Mouse (Mus musculus) heart, embryonic 16.5 days (tissue): Measurements from ENCODE around the gene Akap8l. TPM values are rescaled to one million over a fixed set of nuclear protein-coding genes. Genes with fewer than 3 reads are reported as not detected.

Source experiments
- ATAC-seq: fragments of 200-750 bp; cut with Nextera tagmentation; replicated peaks from 2 replicates; pipeline ENCODE4 v1.8.0; 2017; ENCODE audit warnings: moderate number of reproducible peaks; ENCODE audit not compliant: insufficient read depth, low FRiP score; ENCODE audit errors: extremely low read depth
- H3K27ac ChIP-seq: fragments of 300-500 bp; sonication (generic); 2 replicates; pipeline ENCODE4 v1.5.1; 2014; ENCODE audit warnings: mild to moderate bottlenecking, low read length, control low read depth, moderate library complexity
- H3K27me3 ChIP-seq: fragments of 300-500 bp; sonication (generic); 2 replicates; pipeline ENCODE4 v1.6.1; 2014; ENCODE audit warnings: low read length, mixed read lengths; ENCODE audit not compliant: control insufficient read depth, insufficient read depth
- H3K36me3 ChIP-seq: fragments of 300-500 bp; sonication (generic); 2 replicates; pipeline ENCODE4 v1.6.1; 2014; ENCODE audit not compliant: control insufficient read depth, insufficient read depth
- H3K4me1 ChIP-seq: fragments of 300-500 bp; sonication (generic); 2 replicates; pipeline ENCODE4 v1.6.1; 2014; ENCODE audit warnings: low read length, mixed read lengths; ENCODE audit not compliant: control insufficient read depth, insufficient read depth
- H3K4me2 ChIP-seq: fragments of 300-500 bp; sonication (generic); 2 replicates; pipeline ENCODE4 v1.6.1; 2014; ENCODE audit warnings: low read depth, mild to moderate bottlenecking, control low read depth, low read length
- H3K4me3 ChIP-seq: fragments of 300-500 bp; sonication (generic); 2 replicates; pipeline ENCODE4 v1.5.1; 2014; ENCODE audit warnings: mild to moderate bottlenecking, control low read depth, low read length
- H3K9ac ChIP-seq: fragments of 300-500 bp; sonication (generic); 2 replicates; pipeline ENCODE4 v1.6.1; 2014; ENCODE audit warnings: low read length, control low read depth
- H3K9me3 ChIP-seq: fragments of 300-500 bp; sonication (generic); replicated peaks from 2 replicates; pipeline ENCODE4 v1.6.1; 2016; ENCODE audit warnings: low read length; ENCODE audit not compliant: control insufficient read depth
- WGBS: fragments of 180-500 bp; shearing (Covaris S2); extraction: QIAGEN DNeasy Blood & Tissue Kit; methylation state at CpG from one replicate; pipeline ENCODE4 v1.1.7; 2014; 5-methylcytosine and 5-hydroxymethylcytosine counted together
- polyA plus RNA-seq: library from polyadenylated mRNA; unstranded; fragments of >200 nt; fragmentation: Nextera tagmentation; extraction: Ambion mirVana; gene quantifications from 2 replicates; pipeline ENCODE4 v1.2.1, GENCODE M21; 2015

The Akap8l gene
- polyA plus RNA-seq, 1 experiment from 2014 or later, result 99.2 TPM

- Histone ChIP-seq H3K4me3 (peak overlapping the region; percentile 84), H3K27ac (peak overlapping the region; percentile 99), H3K4me1 (peaks cover 25% of the 10 kb centered on the region), H3K27me3 (no peaks in the 10 kb centered on the region), H3K9me3 (no peaks in the 10 kb centered on the region), H3K9ac (peak overlapping the region; percentile 99), H3K4me2 (peak overlapping the region; percentile 68), H3K36me3 (no peaks in the 10 kb centered on the region)
- no peak for ATAC-seq
- WGBS, result 46% methylated on average over 6 of the region's 6 CpGs
Observed at GRCm38 (mm10) chr17:32285138-32285670, 65.2 kb downstream of the Akap8l start.

GRCm38 (mm10) chr17:32284262-32285137, 65.9 kb downstream of the Akap8l start, which contains the start of gene Brd4:
TSS of gene Brd4 (minus strand) at chr17:32284722.
- under 1% methylated on average over 94 of the region's 100 CpGs for WGBS
- H3K36me3 ChIP-seq, result no peaks in the 10 kb centered on the region
- peak within 1 kb of the TSS; percentile 99 for H3K27ac ChIP-seq
- H3K9me3 ChIP-seq, result no peaks in the 10 kb centered on the region
- peak; percentile 89 for ATAC-seq
- peaks cover 25% of the 10 kb centered on the region for H3K4me1 ChIP-seq
- H3K4me3 ChIP-seq, result peak within 1 kb of the TSS; percentile 84
- H3K4me2 ChIP-seq, result peak within 1 kb of the TSS; percentile 81
- no peaks in the 10 kb centered on the region for H3K27me3 ChIP-seq
- peak within 1 kb of the TSS; percentile 99 for H3K9ac ChIP-seq

- peak overlapping the region; percentile 99 for H3K27ac ChIP-seq
- peak overlapping the region; percentile 84 for H3K4me3 ChIP-seq
- no peaks in the 10 kb centered on the region for H3K27me3 ChIP-seq
- H3K4me1 ChIP-seq, result peaks cover 25% of the 10 kb centered on the region
- peak overlapping the region; percentile 99 for H3K9ac ChIP-seq
- WGBS, result 0% methylated on average over 19 of the region's 41 CpGs
- H3K9me3 ChIP-seq, result no peaks in the 10 kb centered on the region
- peak overlapping the region; percentile 81 for H3K4me2 ChIP-seq
- peak; percentile 64 for ATAC-seq
- H3K36me3 ChIP-seq, result no peaks in the 10 kb centered on the region
Observed at GRCm38 (mm10) chr17:32283771-32284221, 66.6 kb downstream of the Akap8l start.

DNA sequence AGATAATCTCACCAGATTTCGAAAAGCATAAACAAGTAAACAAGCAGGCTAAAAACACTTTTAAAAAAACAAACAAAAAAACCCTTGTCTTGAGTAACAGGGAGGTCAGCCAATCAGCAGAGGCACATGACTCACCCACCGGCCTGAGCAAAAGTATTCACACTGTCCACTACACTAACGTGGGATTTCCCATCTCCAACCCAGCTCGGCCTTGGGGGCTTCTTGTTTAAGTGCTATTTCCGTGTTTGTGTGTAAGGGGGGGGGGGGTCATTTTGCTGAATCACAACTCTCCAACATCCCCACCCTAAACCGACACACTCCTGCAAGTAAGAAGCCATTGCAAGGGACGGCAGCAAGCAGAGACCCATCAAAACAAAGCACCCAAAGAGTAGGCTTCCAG, 67.1 kb downstream of the Akap8l start:
- Histone ChIP-seq H3K4me3 (peak overlapping the region; percentile 84), H3K27ac (peak overlapping the region; percentile 99), H3K9me3 (no peaks in the 10 kb centered on the region), H3K27me3 (no peaks in the 10 kb centered on the region), H3K36me3 (no peaks in the 10 kb centered on the region), H3K4me1 (peaks cover 25% of the 10 kb centered on the region), H3K4me2 (peak overlapping the region; percentile 81), H3K9ac (peak overlapping the region; percentile 99)
- WGBS, result 5% methylated on average over 7 of the region's 7 CpGs
- ATAC-seq, result no peak

GRCm38 (mm10) chr17:32281611-32282310, 68.6 kb downstream of the Akap8l start:
- H3K4me1 ChIP-seq, result peaks cover 25% of the 10 kb centered on the region
- H3K9ac ChIP-seq, result no peak overlapping the region
- no peak overlapping the region for H3K4me3 ChIP-seq
- 0 out of 2 replicates have a peak overlapping the region, but pooled peaks have one; percentile 21 for H3K27ac ChIP-seq
- 53% methylated on average over 4 of the region's 4 CpGs for WGBS
- ATAC-seq, result no peak
- H3K36me3 ChIP-seq, result no peaks in the 10 kb centered on the region
- no peak overlapping the region for H3K4me2 ChIP-seq
- no peaks in the 10 kb centered on the region for H3K27me3 ChIP-seq
- no peaks in the 10 kb centered on the region for H3K9me3 ChIP-seq

DNA sequence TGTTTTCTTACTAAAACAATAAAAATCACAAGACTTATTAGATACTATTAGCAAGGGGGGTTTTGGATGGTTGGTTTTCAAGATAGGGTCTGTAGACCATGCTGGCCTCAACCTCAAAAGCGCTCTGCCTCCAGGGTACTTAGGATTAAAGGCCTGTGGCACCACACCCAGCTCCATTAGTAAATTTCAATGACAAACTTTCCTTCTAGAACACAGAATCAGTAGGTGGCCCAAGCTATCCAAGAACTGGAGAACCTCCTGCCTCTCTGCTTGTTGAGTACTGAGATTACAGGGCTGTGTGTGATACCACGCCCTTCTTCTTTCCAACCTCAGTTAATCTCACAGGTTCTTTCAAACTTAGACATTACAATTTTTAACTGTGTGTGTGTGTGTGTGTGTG, 69.3 kb downstream of the Akap8l start:
- Histone ChIP-seq H3K27me3 (no peaks in the 10 kb centered on the region), H3K4me2 (no peak overlapping the region), H3K4me1 (peaks cover 28% of the 10 kb centered on the region), H3K36me3 (no peaks in the 10 kb centered on the region), H3K4me3 (no peak overlapping the region), H3K9ac (no peak overlapping the region), H3K9me3 (no peaks in the 10 kb centered on the region), H3K27ac (no peak overlapping the region)
- ATAC-seq, result no peak
- 83% methylated on average over 2 of the region's 2 CpGs for WGBS

DNA sequence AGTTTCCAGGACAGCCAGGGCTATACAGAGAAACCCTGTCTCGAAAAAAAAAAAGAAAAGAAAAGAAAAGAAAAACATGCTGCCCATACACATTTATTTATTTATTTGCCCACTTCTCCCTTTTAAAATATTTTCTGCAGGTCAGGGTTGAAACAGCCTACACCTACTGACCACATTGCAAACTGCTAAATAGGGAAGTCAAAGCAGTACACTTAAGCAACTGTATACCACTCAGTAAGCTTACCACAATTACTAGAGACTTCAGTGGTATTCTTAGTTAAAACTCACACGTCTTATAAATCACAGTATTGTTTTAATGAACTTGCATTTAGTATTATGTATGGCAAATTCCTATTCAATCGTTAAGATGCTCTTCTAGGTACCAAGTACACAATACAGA, 69.8 kb downstream of the Akap8l start:
- H3K4me3 ChIP-seq, result no peak overlapping the region
- no peak overlapping the region for H3K9ac ChIP-seq
- ATAC-seq, result no peak
- H3K4me1 ChIP-seq, result peaks cover 33% of the 10 kb centered on the region
- no peaks in the 10 kb centered on the region for H3K36me3 ChIP-seq
- H3K27me3 ChIP-seq, result no peaks in the 10 kb centered on the region
- no peak overlapping the region for H3K27ac ChIP-seq
- H3K4me2 ChIP-seq, result no peak overlapping the region
- H3K9me3 ChIP-seq, result no peaks in the 10 kb centered on the region
- WGBS, result 86% methylated on average over 3 of the region's 3 CpGs

DNA sequence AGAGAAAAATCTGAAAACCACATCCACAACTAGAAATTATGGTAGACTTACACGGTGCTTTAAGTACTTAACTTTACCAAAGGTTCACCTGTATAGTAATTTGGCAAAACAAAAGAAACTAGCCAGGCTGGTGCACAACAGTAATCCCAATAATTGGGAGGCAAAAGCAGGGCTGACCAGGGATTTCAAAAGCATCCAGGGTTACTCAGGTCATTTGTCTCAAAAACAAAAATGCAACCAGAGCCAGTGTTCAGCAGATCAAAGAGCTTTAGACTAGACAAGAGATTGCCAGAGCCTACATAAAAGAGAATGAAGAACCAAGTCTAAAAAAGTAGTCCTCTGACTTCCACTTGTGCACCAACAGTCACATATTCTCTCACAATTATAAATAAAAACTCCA, 73.2 kb downstream of the Akap8l start:
- Histone ChIP-seq H3K9me3 (no peaks in the 10 kb centered on the region), H3K36me3 (no peaks in the 10 kb centered on the region), H3K27me3 (no peaks in the 10 kb centered on the region), H3K9ac (no peak overlapping the region), H3K27ac (no peak overlapping the region), H3K4me3 (no peak overlapping the region), H3K4me1 (peaks cover 20% of the 10 kb centered on the region), H3K4me2 (no peak overlapping the region)
- ATAC-seq, result no peak
- WGBS, result 87% methylated on average over 1 of the region's 1 CpGs

- H3K4me2 ChIP-seq, result no peak overlapping the region
- no peak overlapping the region for H3K4me3 ChIP-seq
- ATAC-seq, result no peak
- H3K9ac ChIP-seq, result no peak overlapping the region
- WGBS, result 66% methylated on average over 3 of the region's 3 CpGs
- H3K27me3 ChIP-seq, result no peaks in the 10 kb centered on the region
- H3K27ac ChIP-seq, result no peak overlapping the region
- H3K9me3 ChIP-seq, result no peaks in the 10 kb centered on the region
- no peaks in the 10 kb centered on the region for H3K36me3 ChIP-seq
- peaks cover 16% of the 10 kb centered on the region for H3K4me1 ChIP-seq
Observed at GRCm38 (mm10) chr17:32275568-32275967, 74.8 kb downstream of the Akap8l start.
